Mouse (Mus musculus): Measurements from ENCODE around the gene Oasl1.
"Not testable (repeated sequence)": the region's sequence is repeated elsewhere in the genome, so short reads cannot be mapped to it uniquely, and the experiment has no call there.

Oasl1 gene

GRCm38 (mm10) chr5:114926753-114927152 lies 3.7 kb downstream of the Oasl1 start:
- no peak for DNase-seq (ENCODE audit: low read depth)

DNA sequence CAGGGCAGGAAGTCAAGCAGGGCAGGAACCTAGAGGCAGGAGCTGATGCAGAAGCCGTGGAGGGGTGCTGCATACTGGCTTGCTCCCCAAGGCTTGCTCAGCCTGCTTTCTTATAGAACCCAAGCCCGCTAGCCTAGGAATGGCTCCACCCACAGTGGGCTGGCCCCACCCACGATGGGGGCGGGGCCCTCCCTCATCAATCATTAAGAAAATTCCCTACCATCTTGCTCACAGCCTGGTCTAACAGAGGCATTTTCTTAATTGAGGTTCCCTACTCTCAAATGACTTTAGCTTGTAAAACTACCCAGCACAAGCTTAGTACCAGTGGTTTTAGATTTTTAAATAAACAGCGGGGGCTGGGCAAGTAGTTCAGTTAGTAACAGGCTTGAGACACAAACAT lies 8.6 kb downstream of the Oasl1 start:
- no peak for DNase-seq (ENCODE audit: low read depth)

GRCm38 (mm10) chr5:114933206-114933605 lies 10.2 kb downstream of the Oasl1 start:
- DNase-seq (ENCODE audit: low read depth), result no peak

GRCm38 (mm10) chr5:114935838-114936237 lies 12.8 kb downstream of the Oasl1 start:
- no peak for DNase-seq (ENCODE audit: low read depth)

GRCm38 (mm10) chr5:114941138-114941537 lies 18.1 kb downstream of the Oasl1 start:
- not testable (repeated sequence) for DNase-seq (ENCODE audit: low read depth)

DNA sequence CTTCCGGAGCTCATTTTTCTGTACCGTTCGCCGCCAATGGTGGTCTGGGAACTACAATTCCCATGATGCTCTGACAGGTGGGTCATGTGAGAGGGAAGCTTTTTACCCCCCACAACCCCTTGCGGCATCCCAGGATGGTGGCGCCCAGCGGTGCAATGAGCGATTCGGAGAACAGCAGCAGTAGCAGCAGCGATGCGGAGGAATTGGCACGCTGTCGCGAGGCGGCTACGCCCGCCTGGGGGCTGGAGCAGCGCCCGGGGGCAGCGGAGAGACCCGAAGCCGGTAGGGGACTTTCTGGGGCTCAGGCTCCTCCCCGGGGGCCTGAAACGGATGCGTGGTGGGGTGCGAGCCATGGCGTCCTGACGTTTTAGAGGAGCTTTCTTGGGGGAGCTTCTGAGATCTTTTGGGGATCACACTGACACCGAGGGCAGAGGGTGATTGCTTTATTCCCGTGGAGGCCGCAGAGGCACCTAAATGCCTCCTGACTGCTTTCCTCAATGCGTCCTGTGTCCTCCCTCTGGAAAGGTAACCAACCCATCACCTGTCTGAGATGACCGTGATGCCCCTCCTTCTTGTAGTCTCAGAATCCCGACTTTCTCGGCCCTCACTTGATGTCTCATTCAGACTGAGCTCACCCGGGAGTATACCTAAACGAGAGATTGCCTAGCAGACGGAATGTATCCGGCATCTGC lies 19.2 kb downstream of the Oasl1 start, which contains the start of gene 2210016L21Rik:
Gene 2210016L21Rik (plus strand): TSS at position 85 of the 692 bp plus-strand sequence.
- DNase-seq (ENCODE audit: low read depth), result peak; percentile 83

GRCm38 (mm10) chr5:114942766-114943130 lies 19.7 kb downstream of the Oasl1 start:
- DNase-seq (ENCODE audit: low read depth), result no peak

DNA sequence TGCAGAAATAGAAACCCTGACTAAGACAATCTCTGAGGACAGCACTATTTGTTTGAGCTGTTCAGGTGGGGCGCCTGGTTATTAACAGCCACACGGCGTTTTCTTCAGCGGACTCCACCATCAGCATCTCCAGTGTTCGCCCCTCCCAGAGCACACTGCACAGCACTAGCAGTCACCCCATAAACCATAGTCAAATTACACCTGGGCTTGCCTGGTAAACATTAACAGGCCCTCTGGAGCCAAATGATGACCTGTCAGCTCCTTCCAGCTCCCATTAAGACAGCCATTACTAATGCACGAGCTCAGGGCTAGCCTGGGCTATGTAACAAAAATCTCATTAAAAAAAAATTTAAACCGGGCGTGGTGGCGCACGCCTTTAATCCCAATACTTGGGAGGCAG lies 22.0 kb downstream of the Oasl1 start:
- DNase-seq (ENCODE audit: low read depth), result no peak

DNA sequence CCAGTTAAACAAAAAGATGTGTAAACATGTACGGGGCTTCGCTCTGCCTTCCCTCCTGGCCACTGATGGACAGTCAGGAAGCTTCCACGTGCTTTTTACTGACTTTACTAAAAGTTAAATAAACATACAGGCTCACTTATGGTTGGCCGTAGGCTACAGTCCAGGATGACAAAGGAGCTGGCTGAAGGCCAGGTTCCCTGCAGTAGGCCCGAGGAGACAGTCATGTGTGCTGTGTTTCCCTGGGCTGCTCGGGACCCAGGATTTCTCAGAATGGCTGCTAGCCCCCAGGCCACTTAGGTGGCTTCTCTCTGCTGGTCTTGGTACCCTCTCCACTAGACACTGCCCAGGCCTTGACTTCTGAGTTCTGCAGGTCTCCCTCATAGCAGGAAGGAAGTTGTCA lies 25.9 kb downstream of the Oasl1 start:
- DNase-seq (ENCODE audit: low read depth), result no peak

DNA sequence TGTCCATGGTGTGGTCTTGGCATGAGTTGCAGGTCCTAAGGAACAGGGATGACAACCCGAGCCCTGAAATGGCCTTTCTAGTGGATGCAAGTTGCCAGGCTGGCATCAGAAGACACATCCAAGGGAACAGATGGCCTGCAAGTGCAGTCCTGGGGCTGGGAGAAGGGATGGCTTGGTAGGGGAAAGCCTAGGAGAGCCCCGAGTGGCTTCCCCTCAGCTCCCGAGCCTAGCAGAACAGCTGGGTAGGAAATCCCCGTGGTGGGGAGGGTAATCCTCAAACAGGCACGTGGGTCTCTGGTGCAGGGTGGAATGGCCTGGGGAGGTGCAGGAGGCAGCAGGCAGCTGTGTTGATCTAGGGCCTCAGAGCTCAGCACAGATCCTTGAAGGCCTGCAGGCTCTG lies 26.3 kb downstream of the Oasl1 start:
- DNase-seq (ENCODE audit: low read depth), result no peak

DNA sequence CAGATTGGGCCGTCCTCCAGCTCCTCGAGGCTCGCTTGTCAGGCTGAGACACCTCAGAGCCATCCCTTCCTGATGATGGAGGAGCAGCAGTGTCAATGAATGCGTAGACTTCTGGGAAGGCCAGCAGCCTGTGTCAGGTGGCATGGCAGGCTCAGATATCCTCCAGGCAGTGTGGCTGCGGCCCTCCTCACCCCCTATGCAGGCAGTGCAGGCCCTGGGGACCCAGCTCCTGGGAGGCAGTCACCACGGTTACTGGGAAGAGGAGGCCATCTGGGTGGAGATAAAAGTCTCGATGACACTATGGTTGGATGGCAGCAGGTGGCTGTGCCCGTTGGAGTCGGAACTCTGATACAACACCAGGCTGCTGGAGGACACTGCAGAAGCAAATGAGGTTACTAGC lies 26.8 kb downstream of the Oasl1 start:
- DNase-seq (ENCODE audit: low read depth), result no peak

- no peak for DNase-seq (ENCODE audit: low read depth)
Observed at GRCm38 (mm10) chr5:114950669-114951068, 27.6 kb downstream of the Oasl1 start.

- DNase-seq (ENCODE audit: low read depth), result no peak
Observed at GRCm38 (mm10) chr5:114951279-114951880, 28.3 kb downstream of the Oasl1 start.

- DNase-seq (ENCODE audit: low read depth), result no peak
Observed at GRCm38 (mm10) chr5:114953326-114953725, 30.3 kb downstream of the Oasl1 start.

- no peak for DNase-seq (ENCODE audit: low read depth)
Observed at GRCm38 (mm10) chr5:114958069-114958468, 35.0 kb downstream of the Oasl1 start.

DNA sequence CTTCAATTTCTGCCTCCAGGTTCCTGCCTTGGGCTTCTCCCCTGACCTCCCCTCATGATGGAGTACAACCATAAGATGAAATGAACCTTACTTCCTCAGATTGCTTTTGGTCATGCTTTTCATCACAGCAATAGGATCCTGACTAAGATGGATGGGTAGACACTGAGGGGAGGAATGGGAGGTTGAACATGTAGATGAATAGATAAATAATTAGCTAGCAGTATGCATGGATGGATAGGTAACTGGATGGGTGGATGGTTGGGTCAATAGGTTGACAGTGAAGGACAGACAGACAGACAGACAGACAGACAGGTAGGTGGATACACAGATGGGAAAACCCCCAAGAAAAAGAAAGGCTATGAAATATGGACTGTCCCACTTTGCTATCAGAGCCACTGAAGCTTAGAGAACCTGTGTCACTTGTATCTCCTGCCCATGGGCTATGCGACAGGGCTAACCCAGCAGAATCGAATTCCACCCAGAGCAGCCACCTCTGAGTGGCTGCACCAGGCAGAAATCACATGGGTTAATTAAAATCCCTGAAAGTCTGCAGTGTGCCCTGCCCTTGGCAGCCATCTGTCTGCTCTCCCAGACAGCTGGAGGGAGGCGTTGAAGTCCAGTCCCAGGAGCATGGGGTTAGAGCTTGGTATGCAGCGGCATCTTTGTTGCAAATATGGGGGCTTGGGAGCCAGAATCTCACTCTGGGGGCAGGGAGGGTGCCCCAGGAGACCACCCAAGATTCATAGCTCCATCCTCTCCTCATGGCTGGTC lies 38.7 kb downstream of the Oasl1 start:
- no peak for DNase-seq (ENCODE audit: low read depth)

DNA sequence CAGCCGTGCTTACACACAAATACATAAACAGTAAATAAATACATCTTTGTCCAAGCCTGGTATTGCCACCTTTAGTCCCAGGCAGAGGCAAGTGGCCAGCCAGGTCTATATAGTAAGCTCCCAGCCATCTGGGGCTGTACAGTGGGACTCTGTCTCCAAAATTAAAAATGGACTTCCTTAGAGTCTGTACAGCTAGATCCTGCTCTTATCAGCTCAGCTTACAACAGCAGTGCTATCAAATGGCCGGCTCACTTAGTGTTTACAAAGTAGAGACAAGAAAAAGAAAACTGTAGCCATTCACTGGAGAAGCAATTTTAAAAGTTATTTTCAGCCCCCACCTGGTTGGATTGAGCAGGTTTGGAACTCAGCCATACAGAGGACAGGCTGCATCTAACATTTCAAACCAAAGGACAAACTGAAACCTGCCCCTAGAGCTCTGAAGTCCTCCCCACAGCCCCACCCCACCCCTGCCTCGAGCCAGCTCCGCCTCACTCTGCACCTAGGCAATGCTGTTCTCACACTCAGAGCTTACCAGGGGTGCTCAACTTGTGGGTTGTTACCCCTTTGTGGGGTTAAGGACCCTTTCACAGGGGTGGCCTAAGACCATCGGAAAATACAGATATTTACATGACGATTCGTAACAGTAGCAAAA lies 41.4 kb downstream of the Oasl1 start:
- DNase-seq (ENCODE audit: low read depth), result no peak

DNA sequence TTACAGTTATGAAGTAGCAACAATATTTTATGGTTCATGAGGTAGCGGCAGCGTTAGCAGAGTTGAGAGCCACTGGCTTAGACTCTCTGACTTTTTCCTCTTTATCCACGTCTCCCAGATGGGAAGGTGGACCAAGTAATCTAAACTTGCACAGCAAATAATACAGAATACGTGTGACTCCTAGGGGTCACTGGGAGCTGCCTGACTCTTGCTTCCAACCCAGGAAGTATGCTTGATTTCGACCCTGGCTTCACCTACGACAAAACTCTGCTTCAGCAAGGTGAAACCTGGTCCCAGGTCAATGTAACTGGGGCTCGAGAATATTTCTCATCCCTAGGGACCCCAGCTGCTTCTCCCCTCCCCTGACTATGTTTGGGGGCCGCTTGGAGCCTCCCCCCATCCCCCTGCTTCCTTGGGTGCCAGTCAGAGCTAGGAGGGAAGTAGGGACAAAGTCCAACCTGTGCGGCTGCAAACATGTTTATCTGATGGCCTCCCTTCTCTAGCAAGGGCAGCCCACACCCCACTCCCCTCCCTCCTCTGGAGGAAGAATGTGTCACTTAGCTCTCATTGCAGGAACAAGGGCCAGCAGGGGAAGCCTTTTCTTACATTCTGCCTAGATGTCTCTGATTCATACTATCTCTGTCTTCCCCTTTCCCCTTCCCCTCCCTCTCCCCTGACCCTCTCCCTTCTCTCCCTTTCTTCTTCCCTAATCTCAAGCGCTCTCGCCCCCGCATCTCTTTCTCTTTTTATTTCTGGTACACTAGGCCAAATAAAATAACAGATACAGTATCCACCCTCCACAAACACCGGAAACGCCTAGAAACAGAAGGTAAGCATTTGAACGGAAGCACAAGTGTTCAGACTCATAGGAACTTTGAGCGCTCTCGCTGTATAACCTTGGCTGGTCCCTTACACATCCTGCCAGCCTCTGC lies 42.2 kb downstream of the Oasl1 start:
- DNase-seq (ENCODE audit: low read depth), result no peak

DNA sequence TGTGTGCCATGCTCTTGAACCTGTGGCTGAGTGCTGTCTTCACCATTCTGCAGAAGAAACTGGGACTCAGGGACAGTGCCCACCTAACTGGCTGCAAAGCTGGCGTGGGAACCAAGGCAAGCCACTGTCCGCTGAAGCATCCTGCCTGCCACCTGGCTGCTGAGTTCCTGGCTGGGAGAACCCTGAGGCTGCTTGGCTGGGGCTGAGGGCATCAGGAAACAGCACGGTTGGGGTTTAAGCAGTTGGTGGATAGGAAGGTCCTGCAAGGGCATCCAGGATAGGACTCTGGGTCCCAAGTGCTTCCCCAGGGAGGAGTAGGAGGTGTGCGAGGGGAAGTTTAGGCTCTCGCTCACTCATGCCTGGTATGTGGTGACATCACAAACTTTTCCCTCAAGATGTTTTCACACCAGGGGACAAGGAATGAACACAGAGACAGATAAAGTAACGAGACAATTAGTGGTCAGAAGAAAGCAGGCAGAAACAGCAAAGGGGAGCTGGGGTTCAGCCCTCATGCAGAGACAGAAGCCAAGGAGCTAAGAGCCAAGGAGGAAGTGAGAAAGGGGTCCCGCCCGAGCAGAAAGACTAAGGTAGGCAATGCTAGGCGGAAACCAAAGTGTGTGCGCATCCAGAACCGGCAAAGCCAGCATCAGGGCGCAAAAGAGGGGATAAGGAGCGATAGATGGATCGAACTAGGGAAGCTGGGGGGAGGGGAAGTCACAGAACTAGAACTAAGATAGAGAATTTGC lies 44.7 kb downstream of the Oasl1 start:
- DNase-seq (ENCODE audit: low read depth), result peak; percentile 23

- no peak for DNase-seq (ENCODE audit: low read depth)
Observed at GRCm38 (mm10) chr5:114968651-114969050, 45.6 kb downstream of the Oasl1 start.

GRCm38 (mm10) chr5:114969064-114969463 lies 46.0 kb downstream of the Oasl1 start:
- DNase-seq (ENCODE audit: low read depth), result no peak
